Mouse (Mus musculus): ENCODE results near the gene Brd2. TPM values are rescaled to one million over a fixed set of nuclear protein-coding genes. Genes with fewer than 3 reads are reported as not detected.

The Brd2 gene
- polyA plus RNA-seq, 1 experiment: 257 TPM

DNA sequence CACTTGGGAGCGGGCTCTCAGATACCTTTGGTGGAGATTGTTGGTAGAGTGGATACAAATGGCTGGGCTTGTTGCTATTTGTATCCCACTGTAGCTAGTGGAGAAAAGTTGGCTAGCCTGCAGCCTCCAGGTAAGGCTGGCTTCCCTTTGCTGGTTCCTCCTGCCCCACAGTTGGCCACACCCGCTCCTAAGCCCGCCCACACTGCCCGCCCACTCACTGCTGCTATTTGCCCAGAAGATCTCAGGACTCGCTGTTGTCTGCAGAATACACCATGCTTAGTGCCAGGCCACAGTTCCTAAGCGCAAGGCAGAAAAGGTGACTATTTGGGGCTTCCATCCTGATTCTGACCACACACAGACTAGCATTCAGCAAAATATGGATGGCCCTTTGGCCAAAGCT, 5.0 kb upstream of the Brd2 start:
- DNase-seq: peak; percentile 64
- Histone ChIP-seq H3K27ac (ENCODE audit: control insufficient read depth, insufficient read depth, low read length) (peak overlapping the region; percentile 39; the same call in 1 of the 2 replicates), H3K27me3 (ENCODE audit: control insufficient read depth, insufficient read depth, low read length) (no peaks in the 10 kb centered on the region), H3K36me3 (ENCODE audit: control insufficient read depth, insufficient read depth, low read length) (no peaks in the 10 kb centered on the region), H3K4me1 (replicated peaks; ENCODE audit: control insufficient read depth, insufficient read depth, low read length) (peaks cover 50% of the 10 kb centered on the region), H3K4me3 (ENCODE audit: control insufficient read depth, insufficient read depth, low read length) (no peak overlapping the region)
- WGBS: 23% methylated on average over 6 of the region's 6 CpGs
- no peak for TF ChIP-seq CTCF (IDR thresholded peaks at IDR 0.05; ENCODE audit: borderline replicate concordance, control insufficient read depth, extremely low read depth, insufficient read depth, low read length, poor library complexity)
- TF ChIP-seq POLR2A (IDR thresholded peaks at IDR 0.05; ENCODE audit: control insufficient read depth, extremely low read depth, insufficient read depth, low read length, poor library complexity): no peak

DNA sequence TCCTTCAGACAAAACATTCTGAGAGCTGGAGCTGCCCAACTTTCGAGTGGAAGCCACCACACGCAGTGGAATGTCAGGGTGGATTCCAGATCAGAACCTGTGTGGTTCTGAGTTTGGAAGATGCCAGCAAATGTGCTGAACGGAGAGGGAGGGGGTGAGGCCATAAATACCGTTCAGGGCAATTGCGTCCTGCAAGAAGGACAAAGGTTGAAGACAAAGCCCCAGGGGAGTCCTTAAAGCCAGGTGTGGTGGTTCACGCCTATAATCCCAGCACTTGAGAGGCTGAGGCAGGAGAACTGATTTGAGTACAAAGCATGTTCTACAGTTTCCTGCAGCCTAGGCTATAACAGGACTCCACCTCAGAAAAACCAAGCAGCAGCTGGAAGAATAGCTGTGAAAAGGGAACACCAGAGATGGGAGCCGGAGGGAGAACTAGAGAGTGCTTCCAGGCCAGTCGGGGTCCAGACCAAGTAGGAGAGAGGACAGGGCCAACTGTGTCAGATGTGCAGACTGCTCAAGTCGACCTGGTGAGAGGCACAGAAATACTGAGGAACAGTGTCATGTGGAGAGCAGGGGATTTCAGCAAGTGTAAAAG, 4.5 kb upstream of the Brd2 start:
- peaks cover 50% of the 10 kb centered on the region for H3K4me1 ChIP-seq (replicated peaks; ENCODE audit: control insufficient read depth, insufficient read depth, low read length)
- 79% methylated on average over 9 of the region's 9 CpGs for WGBS
- H3K36me3 ChIP-seq (ENCODE audit: control insufficient read depth, insufficient read depth, low read length): no peaks in the 10 kb centered on the region
- H3K4me3 ChIP-seq (ENCODE audit: control insufficient read depth, insufficient read depth, low read length): no peak overlapping the region
- peak overlapping the region; percentile 39; the same call in 1 of the 2 replicates for H3K27ac ChIP-seq (ENCODE audit: control insufficient read depth, insufficient read depth, low read length)
- no peaks in the 10 kb centered on the region for H3K27me3 ChIP-seq (ENCODE audit: control insufficient read depth, insufficient read depth, low read length)
- no peak for DNase-seq
- TF ChIP-seq POLR2A (IDR thresholded peaks at IDR 0.05; ENCODE audit: control insufficient read depth, extremely low read depth, insufficient read depth, low read length, poor library complexity) (no peak), CTCF (IDR thresholded peaks at IDR 0.05; ENCODE audit: borderline replicate concordance, control insufficient read depth, extremely low read depth, insufficient read depth, low read length, poor library complexity) (no peak)

DNA sequence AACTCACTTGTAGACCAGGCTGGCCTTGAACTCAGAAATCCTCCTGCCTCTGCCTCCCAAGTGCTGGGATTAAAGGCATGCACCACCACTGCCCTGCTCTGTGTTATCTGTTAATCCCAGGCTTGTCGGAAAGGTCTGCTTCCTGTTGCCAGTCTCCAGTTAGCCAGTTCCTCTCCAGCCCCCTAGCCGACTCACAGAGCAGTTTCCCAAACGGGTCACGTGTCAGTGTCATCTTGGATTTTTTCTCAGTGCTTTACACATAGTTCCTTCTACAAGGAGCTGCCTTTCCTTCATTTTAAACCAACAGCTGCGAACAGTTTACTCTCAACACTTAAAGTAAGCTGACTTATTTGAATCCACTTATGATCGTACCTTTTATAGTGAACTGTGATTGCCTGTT, 2.2 kb upstream of the Brd2 start:
- Histone ChIP-seq H3K4me3 (ENCODE audit: control insufficient read depth, insufficient read depth, low read length) (no peak overlapping the region), H3K27me3 (ENCODE audit: control insufficient read depth, insufficient read depth, low read length) (no peaks in the 10 kb centered on the region), H3K4me1 (replicated peaks; ENCODE audit: control insufficient read depth, insufficient read depth, low read length) (peaks cover 37% of the 10 kb centered on the region), H3K36me3 (ENCODE audit: control insufficient read depth, insufficient read depth, low read length) (no peaks in the 10 kb centered on the region), H3K27ac (ENCODE audit: control insufficient read depth, insufficient read depth, low read length) (no peak overlapping the region)
- WGBS: 43% methylated on average over 6 of the region's 6 CpGs
- TF ChIP-seq POLR2A (IDR thresholded peaks at IDR 0.05; ENCODE audit: control insufficient read depth, extremely low read depth, insufficient read depth, low read length, poor library complexity): no peak
- TF ChIP-seq CTCF (IDR thresholded peaks at IDR 0.05; ENCODE audit: borderline replicate concordance, control insufficient read depth, extremely low read depth, insufficient read depth, low read length, poor library complexity): no peak
- DNase-seq: no peak

DNA sequence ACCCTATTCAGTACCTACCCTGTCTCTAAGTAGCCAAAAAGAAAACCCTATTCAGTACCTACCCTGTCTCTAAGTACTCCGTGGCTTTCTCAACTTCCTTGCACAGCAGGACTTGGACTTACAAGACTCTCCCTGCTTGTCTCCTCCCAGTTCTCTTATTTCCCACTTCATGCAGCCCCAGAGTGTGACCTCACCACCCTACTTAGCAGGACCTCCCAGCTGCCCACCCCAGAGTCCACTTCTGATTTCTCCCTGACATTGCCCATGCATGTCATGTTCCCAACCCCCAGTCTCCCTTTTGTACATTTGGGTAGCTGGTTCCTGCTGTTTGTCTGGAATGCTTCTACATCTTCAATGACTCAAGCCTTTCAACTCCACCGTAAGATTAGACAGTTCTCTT, 1.1 kb upstream of the Brd2 start:
- Histone ChIP-seq H3K27ac (ENCODE audit: control insufficient read depth, insufficient read depth, low read length) (peak overlapping the region; percentile 67), H3K4me1 (replicated peaks; ENCODE audit: control insufficient read depth, insufficient read depth, low read length) (peaks cover 26% of the 10 kb centered on the region), H3K27me3 (ENCODE audit: control insufficient read depth, insufficient read depth, low read length) (no peaks in the 10 kb centered on the region), H3K36me3 (ENCODE audit: control insufficient read depth, insufficient read depth, low read length) (no peaks in the 10 kb centered on the region), H3K4me3 (ENCODE audit: control insufficient read depth, insufficient read depth, low read length) (peak overlapping the region; percentile 37)
- TF ChIP-seq POLR2A (IDR thresholded peaks at IDR 0.05; ENCODE audit: control insufficient read depth, extremely low read depth, insufficient read depth, low read length, poor library complexity): no peak
- no peak for TF ChIP-seq CTCF (IDR thresholded peaks at IDR 0.05; ENCODE audit: borderline replicate concordance, control insufficient read depth, extremely low read depth, insufficient read depth, low read length, poor library complexity)
- no peak for DNase-seq
- WGBS: 13% methylated on average over 2 of the region's 2 CpGs

DNA sequence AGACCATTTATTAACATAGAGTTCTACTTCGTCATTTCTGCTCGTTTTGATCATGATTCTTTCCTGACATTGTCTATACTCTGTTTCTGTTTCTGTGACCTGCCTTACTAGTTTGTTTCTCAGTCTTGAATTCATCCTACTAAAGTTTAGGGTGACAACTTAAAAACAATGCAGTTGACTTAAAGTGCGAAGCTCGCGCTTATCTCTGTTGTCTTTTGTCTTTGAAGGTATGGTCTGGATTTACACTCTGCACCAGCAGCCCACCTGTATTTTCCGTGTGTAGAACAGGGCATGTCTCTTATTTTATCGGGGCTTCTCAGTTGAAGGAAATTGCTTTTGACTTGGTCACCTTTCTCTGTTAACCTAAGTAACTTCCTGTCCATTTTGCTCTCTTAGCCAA, 677 bp upstream of the Brd2 start:
- H3K4me1 ChIP-seq (replicated peaks; ENCODE audit: control insufficient read depth, insufficient read depth, low read length): peaks cover 23% of the 10 kb centered on the region
- no peak for TF ChIP-seq CTCF (IDR thresholded peaks at IDR 0.05; ENCODE audit: borderline replicate concordance, control insufficient read depth, extremely low read depth, insufficient read depth, low read length, poor library complexity)
- TF ChIP-seq POLR2A (IDR thresholded peaks at IDR 0.05; ENCODE audit: control insufficient read depth, extremely low read depth, insufficient read depth, low read length, poor library complexity): no peak
- no peak for DNase-seq
- peak overlapping the region; percentile 83; the same call in 1 of the 2 replicates for H3K27ac ChIP-seq (ENCODE audit: control insufficient read depth, insufficient read depth, low read length)
- H3K27me3 ChIP-seq (ENCODE audit: control insufficient read depth, insufficient read depth, low read length): no peaks in the 10 kb centered on the region
- under 1% methylated on average over 7 of the region's 7 CpGs for WGBS
- peak overlapping the region; percentile 71; the same call in 1 of the 2 replicates for H3K4me3 ChIP-seq (ENCODE audit: control insufficient read depth, insufficient read depth, low read length)
- H3K36me3 ChIP-seq (ENCODE audit: control insufficient read depth, insufficient read depth, low read length): no peaks in the 10 kb centered on the region

DNA sequence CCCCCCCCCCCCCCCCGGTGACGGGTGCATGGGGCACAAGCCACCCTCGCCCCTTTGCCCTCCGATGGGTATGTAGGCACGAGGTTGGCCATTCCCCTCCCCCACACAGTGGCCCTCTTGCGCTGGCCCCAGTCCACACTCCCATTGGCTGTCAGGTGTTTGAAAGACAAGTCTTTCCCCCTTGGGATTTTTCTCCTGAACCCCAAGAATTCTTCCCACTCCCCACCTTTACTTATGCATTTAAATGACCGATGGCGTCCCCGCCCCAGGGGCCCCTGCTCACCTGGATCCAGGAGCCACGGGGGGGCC, 601 bp downstream of the Brd2 start:
- TF ChIP-seq CTCF (IDR thresholded peaks at IDR 0.05; ENCODE audit: borderline replicate concordance, control insufficient read depth, extremely low read depth, insufficient read depth, low read length, poor library complexity) (no peak), POLR2A (IDR thresholded peaks at IDR 0.05; ENCODE audit: control insufficient read depth, extremely low read depth, insufficient read depth, low read length, poor library complexity) (no peak)
- 0% methylated on average over 9 of the region's 10 CpGs for WGBS
- peak overlapping the region; percentile 98 for H3K27ac ChIP-seq (ENCODE audit: control insufficient read depth, insufficient read depth, low read length)
- DNase-seq: no peak
- H3K27me3 ChIP-seq (ENCODE audit: control insufficient read depth, insufficient read depth, low read length): no peaks in the 10 kb centered on the region
- peaks cover 4% of the 10 kb centered on the region for H3K36me3 ChIP-seq (ENCODE audit: control insufficient read depth, insufficient read depth, low read length)
- H3K4me1 ChIP-seq (replicated peaks; ENCODE audit: control insufficient read depth, insufficient read depth, low read length): peaks cover 14% of the 10 kb centered on the region
- H3K4me3 ChIP-seq (ENCODE audit: control insufficient read depth, insufficient read depth, low read length): peak overlapping the region; percentile 71

Data from thymus, adult 2 months (tissue).